Comparison of ENCODE assay signal across 13 mouse cellular contexts in genomic region chr4:98258336-98258735, GRCm38 (mm10).
"Had no signal": no experiment of that assay in that cellular context is flagged by ENCODE, and none has a peak within 500 bp of the region (broad histone marks: within the 10 kb centered on the region; RNA-seq: fewer than 3 reads in every experiment).

No protein-coding gene starts in this region.

- H3K27me3 ChIP-seq: limb, embryonic 12.5 days; liver, embryonic 13.5 days; megakaryocyte, embryonic 14.5 days; midbrain, embryonic 12.5 days; stomach, embryonic 15.5 days had no signal

- ATAC-seq: intestine, postnatal 0 days; liver, postnatal 0 days had no signal

- H3K4me1 ChIP-seq: limb, embryonic 12.5 days; liver, embryonic 13.5 days; megakaryocyte, embryonic 14.5 days; midbrain, embryonic 12.5 days; stomach, embryonic 15.5 days had no signal

- H3K27ac ChIP-seq: limb, embryonic 12.5 days; liver, embryonic 13.5 days; macrophage; midbrain, embryonic 12.5 days; stomach, embryonic 15.5 days had no signal

- DNase-seq: kidney, adult 8-10 months; kidney, postnatal 25 days; liver; liver, embryonic 13.5 days; liver, postnatal 0 days; right cerebral cortex, postnatal 14 days; thymus, postnatal 4 days had no signal

- H3K36me3 ChIP-seq: limb, embryonic 12.5 days; liver, embryonic 13.5 days; midbrain, embryonic 12.5 days; stomach, embryonic 15.5 days had no signal

- H3K9ac ChIP-seq: limb, embryonic 12.5 days; liver, embryonic 13.5 days; liver, postnatal 0 days; midbrain, embryonic 12.5 days; stomach, embryonic 15.5 days had no signal

- H3K4me3 ChIP-seq: limb, embryonic 12.5 days; liver, embryonic 13.5 days; megakaryocyte, embryonic 14.5 days; midbrain, embryonic 12.5 days; stomach, embryonic 15.5 days had no signal

- H3K9me3 ChIP-seq: limb, embryonic 12.5 days; liver, embryonic 13.5 days; midbrain, embryonic 12.5 days; stomach, embryonic 15.5 days had no signal

- H3K4me2 ChIP-seq: limb, embryonic 12.5 days; liver, embryonic 13.5 days; midbrain, embryonic 12.5 days; stomach, embryonic 15.5 days had no signal
